Mouse (Mus musculus): ENCODE measurements around the gene Cfdp1. TPM values are rescaled to one million over a fixed set of nuclear protein-coding genes. Genes with fewer than 3 reads are reported as not detected.
A peak's percentile ranks its signal among the peaks of the same experiment; 100 is the strongest.

Cfdp1 gene
- polyA plus RNA-seq, 1 experiment from 2014 or later: 206 TPM

DNA sequence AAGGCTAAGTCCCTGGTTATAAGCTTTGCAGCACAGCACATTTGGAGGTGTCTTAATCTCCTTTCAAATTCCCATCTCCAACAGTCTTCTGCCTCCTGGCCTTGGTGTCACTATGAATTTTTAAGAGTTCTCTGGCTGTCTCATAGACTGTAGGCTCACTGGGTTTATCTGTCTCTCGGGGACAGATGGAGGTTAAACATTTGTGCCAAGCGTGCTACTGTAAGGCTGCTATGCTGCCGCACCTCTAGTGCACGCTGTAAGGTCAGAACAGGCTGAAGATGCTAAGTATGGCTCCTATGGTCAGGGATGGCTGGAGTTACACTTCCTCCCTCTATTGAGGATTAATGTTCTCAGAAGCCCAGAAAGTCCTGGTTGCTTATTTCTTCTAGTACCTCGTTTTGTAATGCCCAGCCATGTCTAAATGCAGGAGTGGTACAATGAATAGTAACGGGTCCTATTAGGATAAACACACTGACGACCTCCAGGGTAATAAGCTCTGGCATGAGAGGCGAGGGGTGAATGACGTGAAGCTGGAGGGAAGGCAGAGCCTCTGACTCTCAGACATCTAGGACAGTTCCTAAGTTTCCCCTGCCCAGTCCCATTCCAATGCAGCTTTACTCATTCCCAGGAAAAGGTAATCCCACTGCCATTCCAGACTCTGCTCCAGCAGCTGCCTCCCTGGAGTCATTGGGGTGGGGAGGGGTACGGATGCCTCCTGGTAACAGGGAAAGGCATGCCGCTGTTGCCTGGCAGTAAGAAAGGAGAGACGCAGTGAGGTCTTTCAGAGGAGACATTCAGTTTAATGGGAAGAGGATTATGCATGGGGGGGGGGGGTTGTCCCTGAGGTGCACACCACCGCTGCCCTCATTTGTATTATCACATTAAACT, 67.1 kb downstream of the Cfdp1 start:
- no peaks in the 10 kb centered on the region for H3K9me3 ChIP-seq (ENCODE audit: control insufficient read depth, low read length)
- H3K27ac ChIP-seq (ENCODE audit: low read depth, low read length): no peak overlapping the region
- ATAC-seq (replicated peaks; ENCODE audit: low FRiP score): 0 out of 2 replicates have a peak, but pooled peaks have one; percentile 49
- no peak overlapping the region for H3K9ac ChIP-seq (ENCODE audit: low read length)
- no peaks in the 10 kb centered on the region for H3K36me3 ChIP-seq (ENCODE audit: control insufficient read depth, insufficient read depth, low read length)
- no peak for DNase-seq (ENCODE audit: low spot score)
- H3K4me1 ChIP-seq (replicated peaks; ENCODE audit: control insufficient read depth, insufficient read depth, low read length): peaks cover 9% of the 10 kb centered on the region; the same call in 1 of the 2 replicates
- peak overlapping the region; percentile 16; the same call in 1 of the 2 replicates for H3K4me2 ChIP-seq (ENCODE audit: low read depth, low read length, severe bottlenecking)
- H3K27me3 ChIP-seq (ENCODE audit: control insufficient read depth, insufficient read depth, low read length): no peaks in the 10 kb centered on the region
- no peak overlapping the region for H3K4me3 ChIP-seq (ENCODE audit: low read depth, low read length)
- WGBS: 34% methylated on average over 13 of the region's 13 CpGs

DNA sequence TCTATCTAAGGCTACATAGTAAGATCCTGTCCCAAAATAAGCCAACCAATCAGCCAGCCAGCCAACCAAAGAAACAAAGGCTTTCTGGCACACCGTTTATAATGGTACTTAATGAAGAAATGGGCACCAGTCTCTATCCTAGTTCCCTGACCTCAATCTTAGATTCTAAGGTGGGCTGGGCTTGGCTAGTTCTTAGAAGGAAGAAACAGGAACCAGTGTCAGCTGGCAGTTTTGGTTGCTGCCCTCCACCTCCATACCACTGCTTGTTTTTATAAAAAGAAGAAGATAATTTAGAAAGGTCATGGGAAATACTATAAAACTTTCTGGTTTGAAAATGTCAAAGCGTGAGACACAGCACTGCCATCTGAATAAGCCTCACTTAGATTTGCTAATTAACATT, 68.0 kb downstream of the Cfdp1 start:
- Histone ChIP-seq H3K27me3 (ENCODE audit: control insufficient read depth, insufficient read depth, low read length) (no peaks in the 10 kb centered on the region), H3K4me1 (replicated peaks; ENCODE audit: control insufficient read depth, insufficient read depth, low read length) (peaks cover 9% of the 10 kb centered on the region; the same call in 1 of the 2 replicates), H3K27ac (ENCODE audit: low read depth, low read length) (no peak overlapping the region), H3K4me2 (ENCODE audit: low read depth, low read length, severe bottlenecking) (no peak overlapping the region), H3K4me3 (ENCODE audit: low read depth, low read length) (no peak overlapping the region), H3K9ac (ENCODE audit: low read length) (no peak overlapping the region), H3K9me3 (ENCODE audit: control insufficient read depth, low read length) (no peaks in the 10 kb centered on the region), H3K36me3 (ENCODE audit: control insufficient read depth, insufficient read depth, low read length) (no peaks in the 10 kb centered on the region)
- DNase-seq (ENCODE audit: low spot score) (no peak), ATAC-seq (replicated peaks; ENCODE audit: low FRiP score) (no peak)
- WGBS: 93% methylated on average over 2 of the region's 2 CpGs

DNA sequence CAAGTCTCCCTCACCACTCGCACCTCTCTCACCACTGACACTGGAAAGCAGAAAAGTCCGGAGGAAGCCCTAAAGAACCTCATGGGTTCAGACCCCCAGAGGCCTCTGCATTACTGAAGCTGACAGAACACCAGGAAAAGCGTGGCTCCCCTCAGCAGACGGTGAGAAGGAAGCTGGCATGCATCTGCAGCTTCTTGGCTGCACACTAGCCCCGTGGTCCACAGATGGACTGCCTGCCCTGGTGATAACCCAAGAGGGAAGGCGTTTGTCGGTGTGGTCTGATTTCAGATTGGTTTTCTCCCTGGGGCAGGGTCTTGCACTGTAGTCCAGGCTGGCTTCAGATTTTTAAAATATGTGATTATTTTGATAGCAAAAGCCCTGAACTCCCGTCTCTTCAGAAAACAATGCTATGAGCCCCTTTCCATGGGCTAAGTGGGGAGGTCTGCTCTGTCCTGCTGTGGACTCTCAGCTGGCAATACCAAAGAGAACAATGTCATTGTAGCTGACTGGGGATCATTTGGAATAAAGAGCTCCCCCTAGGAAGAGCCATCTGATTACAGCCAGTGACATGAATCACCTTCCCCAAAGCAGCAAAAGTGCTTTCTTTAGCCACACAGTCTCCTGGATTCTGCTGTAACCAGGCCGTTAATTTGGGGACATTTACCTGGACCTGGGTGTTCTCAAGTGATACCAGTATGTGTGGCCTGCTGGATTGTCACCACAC, 71.3 kb downstream of the Cfdp1 start:
- no peak overlapping the region for H3K27ac ChIP-seq (ENCODE audit: low read depth, low read length)
- H3K9me3 ChIP-seq (ENCODE audit: control insufficient read depth, low read length): no peaks in the 10 kb centered on the region
- WGBS: 63% methylated on average over 9 of the region's 9 CpGs
- ATAC-seq (replicated peaks; ENCODE audit: low FRiP score): no peak
- H3K36me3 ChIP-seq (ENCODE audit: control insufficient read depth, insufficient read depth, low read length): no peaks in the 10 kb centered on the region
- H3K9ac ChIP-seq (ENCODE audit: low read length): no peak overlapping the region
- H3K4me3 ChIP-seq (ENCODE audit: low read depth, low read length): no peak overlapping the region
- peaks cover 9% of the 10 kb centered on the region; the same call in 1 of the 2 replicates for H3K4me1 ChIP-seq (replicated peaks; ENCODE audit: control insufficient read depth, insufficient read depth, low read length)
- no peak for DNase-seq (ENCODE audit: low spot score)
- no peak overlapping the region for H3K4me2 ChIP-seq (ENCODE audit: low read depth, low read length, severe bottlenecking)
- H3K27me3 ChIP-seq (ENCODE audit: control insufficient read depth, insufficient read depth, low read length): no peaks in the 10 kb centered on the region

DNA sequence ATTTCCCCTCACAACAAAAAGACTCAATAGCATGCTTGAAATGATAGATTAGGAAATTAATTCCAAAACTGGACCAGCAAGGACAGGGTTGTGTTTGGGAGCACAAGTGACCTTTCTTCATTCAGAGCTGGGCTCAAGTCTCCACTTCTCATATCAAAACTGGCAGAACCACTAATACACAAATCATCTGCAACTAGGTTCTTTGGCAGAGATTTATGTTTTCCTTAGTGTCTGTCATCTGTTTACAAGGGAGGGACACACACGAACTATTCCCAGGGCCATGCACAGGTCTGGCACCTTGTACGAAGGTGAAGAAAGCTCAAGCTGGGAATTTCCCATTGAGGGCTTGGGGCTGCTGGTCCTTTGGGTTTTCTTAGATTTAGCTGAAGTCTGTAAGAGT, 71.9 kb downstream of the Cfdp1 start:
- no peaks in the 10 kb centered on the region for H3K36me3 ChIP-seq (ENCODE audit: control insufficient read depth, insufficient read depth, low read length)
- ATAC-seq (replicated peaks; ENCODE audit: low FRiP score): no peak
- WGBS: 85% methylated on average over 2 of the region's 2 CpGs

DNA sequence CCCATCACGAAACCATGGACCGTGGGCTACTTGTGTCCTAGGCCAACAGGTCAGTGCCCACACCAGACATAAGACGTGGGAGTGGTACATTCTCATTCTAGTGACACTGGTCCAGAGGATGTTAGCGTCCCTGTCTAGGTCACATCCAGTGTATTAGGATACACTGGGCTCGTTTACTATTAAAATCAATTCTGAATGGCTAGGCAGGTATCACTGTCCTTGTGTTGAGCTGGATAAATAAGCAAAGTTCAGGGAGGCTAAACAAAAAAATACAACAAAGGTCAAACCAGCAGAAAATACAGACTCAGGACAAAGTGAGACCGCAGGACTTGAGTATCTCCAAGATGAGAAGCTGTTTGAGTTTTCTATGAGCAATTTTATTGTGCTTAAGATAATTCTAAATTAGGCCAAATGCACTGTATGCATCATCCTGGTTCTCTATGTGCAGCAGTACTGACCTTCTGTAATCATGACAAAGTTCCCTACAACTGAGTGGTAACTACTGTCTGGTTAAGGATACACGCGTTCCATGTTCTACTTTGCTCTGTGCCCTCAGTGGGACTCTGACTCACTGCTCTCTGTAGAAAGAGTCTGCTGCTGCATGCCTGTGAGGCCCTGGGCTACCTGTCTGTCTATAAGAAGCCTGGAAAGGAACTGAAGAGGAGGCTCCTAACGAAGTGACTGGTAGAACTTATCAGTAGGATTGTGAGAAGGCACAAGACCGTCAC, 73.2 kb downstream of the Cfdp1 start:
- Histone ChIP-seq H3K9ac (ENCODE audit: low read length) (no peak overlapping the region), H3K9me3 (ENCODE audit: control insufficient read depth, low read length) (no peaks in the 10 kb centered on the region), H3K4me3 (ENCODE audit: low read depth, low read length) (no peak overlapping the region), H3K4me1 (replicated peaks; ENCODE audit: control insufficient read depth, insufficient read depth, low read length) (no peaks in the 10 kb centered on the region), H3K27me3 (ENCODE audit: control insufficient read depth, insufficient read depth, low read length) (no peaks in the 10 kb centered on the region), H3K36me3 (ENCODE audit: control insufficient read depth, insufficient read depth, low read length) (no peaks in the 10 kb centered on the region), H3K4me2 (ENCODE audit: low read depth, low read length, severe bottlenecking) (no peak overlapping the region), H3K27ac (ENCODE audit: low read depth, low read length) (no peak overlapping the region)
- no peak for DNase-seq (ENCODE audit: low spot score)
- 83% methylated on average over 10 of the region's 10 CpGs for WGBS
- no peak for ATAC-seq (replicated peaks; ENCODE audit: low FRiP score)

More for the DNA sequence above, 71.9 kb downstream of the Cfdp1 start:
- Histone ChIP-seq H3K27ac (ENCODE audit: low read depth, low read length) (no peak overlapping the region), H3K4me1 (replicated peaks; ENCODE audit: control insufficient read depth, insufficient read depth, low read length) (peaks cover 5% of the 10 kb centered on the region; the same call in 1 of the 2 replicates), H3K4me2 (ENCODE audit: low read depth, low read length, severe bottlenecking) (no peak overlapping the region), H3K27me3 (ENCODE audit: control insufficient read depth, insufficient read depth, low read length) (no peaks in the 10 kb centered on the region), H3K9me3 (ENCODE audit: control insufficient read depth, low read length) (no peaks in the 10 kb centered on the region), H3K4me3 (ENCODE audit: low read depth, low read length) (no peak overlapping the region), H3K9ac (ENCODE audit: low read length) (no peak overlapping the region)
- no peak for DNase-seq (ENCODE audit: low spot score)

DNA sequence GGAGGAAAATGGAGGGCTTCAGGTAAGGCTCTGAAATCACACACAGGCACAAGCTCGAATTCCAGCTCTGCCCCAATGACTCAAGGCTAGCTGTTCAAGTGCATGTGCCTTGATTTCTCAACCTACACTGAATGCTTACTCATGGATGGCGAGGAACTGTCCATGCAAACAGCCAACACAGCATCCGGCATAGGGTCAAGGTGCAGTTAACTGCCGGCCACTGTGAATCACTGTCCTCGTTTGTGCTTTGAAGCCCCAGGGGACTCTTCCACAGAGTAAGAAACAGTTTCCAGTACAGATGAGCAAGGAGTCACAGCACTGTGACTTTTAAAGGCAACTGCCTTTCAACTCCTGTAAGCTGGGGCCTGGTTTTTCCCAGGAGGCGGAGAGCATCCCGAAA, 74.4 kb downstream of the Cfdp1 start:
- Histone ChIP-seq H3K27ac (ENCODE audit: low read depth, low read length) (no peak overlapping the region), H3K9ac (ENCODE audit: low read length) (no peak overlapping the region), H3K36me3 (ENCODE audit: control insufficient read depth, insufficient read depth, low read length) (no peaks in the 10 kb centered on the region), H3K4me1 (replicated peaks; ENCODE audit: control insufficient read depth, insufficient read depth, low read length) (no peaks in the 10 kb centered on the region), H3K4me2 (ENCODE audit: low read depth, low read length, severe bottlenecking) (no peak overlapping the region), H3K27me3 (ENCODE audit: control insufficient read depth, insufficient read depth, low read length) (no peaks in the 10 kb centered on the region), H3K9me3 (ENCODE audit: control insufficient read depth, low read length) (no peaks in the 10 kb centered on the region), H3K4me3 (ENCODE audit: low read depth, low read length) (no peak overlapping the region)
- 83% methylated on average over 7 of the region's 7 CpGs for WGBS
- ATAC-seq (replicated peaks; ENCODE audit: low FRiP score) (no peak), DNase-seq (ENCODE audit: low spot score) (no peak)

DNA sequence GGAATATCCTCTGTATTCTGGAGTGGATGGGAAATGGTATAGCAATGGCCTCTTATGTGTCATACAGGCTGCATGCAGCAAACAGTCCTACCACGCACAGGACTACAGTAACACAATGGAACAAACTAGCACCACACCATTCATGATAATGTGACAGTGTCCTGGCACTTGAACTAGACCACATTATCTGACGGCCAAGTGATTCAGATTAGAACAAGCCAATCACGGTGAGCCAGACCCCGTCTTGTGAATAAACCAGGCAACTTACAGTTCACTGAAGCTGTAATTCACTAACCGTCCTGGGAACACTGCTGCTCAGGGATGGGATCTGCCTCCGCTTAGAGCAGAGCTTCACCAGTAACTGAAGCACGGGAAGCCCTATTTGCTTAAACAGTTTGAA, 75.3 kb downstream of the Cfdp1 start:
- Histone ChIP-seq H3K4me3 (ENCODE audit: low read depth, low read length) (no peak overlapping the region), H3K9me3 (ENCODE audit: control insufficient read depth, low read length) (no peaks in the 10 kb centered on the region), H3K27me3 (ENCODE audit: control insufficient read depth, insufficient read depth, low read length) (no peaks in the 10 kb centered on the region), H3K4me1 (replicated peaks; ENCODE audit: control insufficient read depth, insufficient read depth, low read length) (no peaks in the 10 kb centered on the region), H3K27ac (ENCODE audit: low read depth, low read length) (no peak overlapping the region), H3K9ac (ENCODE audit: low read length) (no peak overlapping the region), H3K4me2 (ENCODE audit: low read depth, low read length, severe bottlenecking) (no peak overlapping the region), H3K36me3 (ENCODE audit: control insufficient read depth, insufficient read depth, low read length) (no peaks in the 10 kb centered on the region)
- no peak for DNase-seq (ENCODE audit: low spot score)
- no peak for ATAC-seq (replicated peaks; ENCODE audit: low FRiP score)
- 78% methylated on average over 7 of the region's 7 CpGs for WGBS

DNA sequence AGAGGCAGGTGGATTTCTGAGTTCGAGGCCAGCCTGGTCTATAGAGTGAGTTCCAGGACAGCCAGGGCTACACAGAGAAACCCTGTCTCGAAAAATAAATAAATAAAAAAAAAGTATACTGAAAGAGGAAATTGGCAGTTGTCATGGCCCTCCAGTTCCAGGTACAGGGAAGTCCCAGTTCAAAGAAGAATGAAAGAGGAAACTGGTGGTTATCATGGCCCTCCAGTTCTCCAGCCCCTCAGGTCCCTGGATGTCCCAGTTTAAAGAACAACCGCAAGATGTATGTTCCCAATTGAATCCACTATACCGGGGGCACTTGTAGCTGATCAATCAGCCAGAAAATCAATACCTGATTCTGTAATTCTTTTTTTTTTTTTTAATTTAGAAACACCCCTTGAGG, 77.6 kb downstream of the Cfdp1 start:
- no peak overlapping the region for H3K27ac ChIP-seq (ENCODE audit: low read depth, low read length)
- no peaks in the 10 kb centered on the region for H3K9me3 ChIP-seq (ENCODE audit: control insufficient read depth, low read length)
- no peaks in the 10 kb centered on the region for H3K4me1 ChIP-seq (replicated peaks; ENCODE audit: control insufficient read depth, insufficient read depth, low read length)
- 92% methylated on average over 4 of the region's 4 CpGs for WGBS
- H3K9ac ChIP-seq (ENCODE audit: low read length): no peak overlapping the region
- no peak overlapping the region for H3K4me3 ChIP-seq (ENCODE audit: low read depth, low read length)
- H3K4me2 ChIP-seq (ENCODE audit: low read depth, low read length, severe bottlenecking): no peak overlapping the region
- no peaks in the 10 kb centered on the region for H3K36me3 ChIP-seq (ENCODE audit: control insufficient read depth, insufficient read depth, low read length)
- no peak for DNase-seq (ENCODE audit: low spot score)
- H3K27me3 ChIP-seq (ENCODE audit: control insufficient read depth, insufficient read depth, low read length): no peaks in the 10 kb centered on the region
- ATAC-seq (replicated peaks; ENCODE audit: low FRiP score): no peak
